Mouse (Mus musculus) brain, embryonic 14.5 days (tissue): Measurements from ENCODE around the gene Grin2a.

Source experiments
- CTCF ChIP-seq: fragments of 200-500 bp; IDR thresholded peaks from 2 replicates; pipeline ENCODE4 v1.5.1; 2012; ENCODE audit warnings: inconsistent platforms, mild to moderate bottlenecking, moderate library complexity, borderline replicate concordance; ENCODE audit not compliant: insufficient read depth, insufficient read length; ENCODE audit errors: extremely low read depth
- POLR2A ChIP-seq: fragments of 200-500 bp; IDR thresholded peaks from 2 replicates; pipeline ENCODE4 v1.6.1; 2012; ENCODE audit warnings: mild to moderate bottlenecking, inconsistent platforms, borderline replicate concordance; ENCODE audit not compliant: poor library complexity, insufficient read depth, insufficient read length, severe bottlenecking; ENCODE audit errors: extremely low read depth

DNA sequence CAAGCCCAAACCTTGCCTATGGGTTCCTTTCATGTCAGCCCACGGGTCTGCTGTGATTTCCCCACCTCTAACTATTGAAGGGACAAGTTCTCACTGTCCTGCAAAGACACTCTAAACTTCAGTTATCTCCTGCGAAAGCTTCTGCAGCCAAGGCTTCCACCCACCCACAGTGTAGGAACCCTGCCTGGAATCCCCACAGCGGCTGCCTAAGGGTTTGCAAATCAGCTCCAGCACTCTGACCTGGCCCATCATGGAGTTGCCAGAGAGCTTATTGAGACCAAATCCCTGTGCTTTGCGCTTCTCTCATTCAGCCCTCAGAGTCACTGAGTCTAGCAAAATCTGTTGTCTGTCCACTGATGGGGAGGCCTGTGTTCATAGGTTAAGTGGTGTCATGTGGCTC is 130.3 kb downstream of the Grin2a start:
- TF ChIP-seq CTCF (no peak), POLR2A (no peak)
